Mouse (Mus musculus): ENCODE measurements around the gene Stk24. TPM values are rescaled to one million over a fixed set of nuclear protein-coding genes. Genes with fewer than 3 reads are reported as not detected.

Gene Stk24
- polyA plus RNA-seq, 1 experiment from 2014 or later: 30.6 TPM

DNA sequence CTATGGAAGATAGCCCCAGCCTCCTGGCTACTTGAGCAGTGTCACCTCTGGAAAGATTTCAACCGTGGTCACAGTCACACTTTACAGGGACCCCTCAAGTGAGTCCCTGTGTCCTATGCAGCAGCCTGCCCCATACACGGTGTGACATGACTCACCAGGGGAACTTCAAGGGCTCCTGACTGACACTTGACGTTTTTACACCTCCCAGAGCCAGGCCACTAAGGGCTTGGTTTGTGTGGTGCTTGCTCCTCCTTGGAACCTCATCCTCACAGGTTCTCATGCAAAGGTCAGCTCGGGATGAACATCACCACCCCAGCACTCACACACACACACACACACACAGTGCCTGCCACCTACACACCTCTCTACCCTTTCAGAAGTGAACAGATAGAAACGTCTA, 34.9 kb downstream of the Stk24 start:
- DNase-seq (ENCODE audit: low spot score): peak; percentile 55
- H3K4me2 ChIP-seq (replicated peaks; ENCODE audit: low read depth, low read length): no peak overlapping the region
- ATAC-seq: peak; percentile 53
- no peak overlapping the region for H3K9ac ChIP-seq (replicated peaks; ENCODE audit: low read depth)
- no peaks in the 10 kb centered on the region for H3K36me3 ChIP-seq (ENCODE audit: insufficient read depth, low read length)
- H3K4me3 ChIP-seq (ENCODE audit: low read depth, low read length): no peak overlapping the region
- peaks cover 32% of the 10 kb centered on the region; the same call in 1 of the 2 replicates for H3K4me1 ChIP-seq (ENCODE audit: insufficient read depth, low read depth, low read length)
- H3K27ac ChIP-seq (ENCODE audit: low read length): no peak overlapping the region
- TF ChIP-seq EP300 (IDR thresholded peaks at IDR 0.05) (no peak), CTCF (IDR thresholded peaks at IDR 0.05) (no peak)
- no peaks in the 10 kb centered on the region for H3K9me3 ChIP-seq (ENCODE audit: low read length)
- 40% methylated on average over 5 of the region's 5 CpGs for WGBS
- no peaks in the 10 kb centered on the region for H3K27me3 ChIP-seq (replicated peaks; ENCODE audit: insufficient read depth, low read length)

DNA sequence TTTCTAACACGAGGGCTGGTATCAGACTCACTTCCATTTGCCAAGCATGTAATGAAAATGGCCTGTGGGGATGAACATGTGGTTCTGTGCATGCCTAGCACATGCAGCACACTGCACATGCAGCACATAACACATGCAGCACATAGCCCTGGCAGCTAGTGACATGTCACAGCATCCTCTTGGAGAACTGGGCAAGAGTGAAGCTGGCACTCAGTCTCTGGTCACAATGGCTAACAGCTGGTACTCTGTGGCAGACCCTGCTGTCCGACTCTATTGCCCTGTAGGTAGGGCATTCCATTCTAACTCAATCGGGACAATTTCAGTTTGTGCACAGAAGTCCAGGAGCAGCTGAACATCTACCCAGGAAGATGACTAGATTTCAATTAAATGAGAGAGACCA, 36.9 kb downstream of the Stk24 start:
- no peak overlapping the region for H3K27ac ChIP-seq (ENCODE audit: low read length)
- H3K9ac ChIP-seq (replicated peaks; ENCODE audit: low read depth): no peak overlapping the region
- no peaks in the 10 kb centered on the region for H3K27me3 ChIP-seq (replicated peaks; ENCODE audit: insufficient read depth, low read length)
- 77% methylated on average over 3 of the region's 3 CpGs for whole genome bisulfite sequencing
- H3K4me1 ChIP-seq (ENCODE audit: insufficient read depth, low read depth, low read length): peaks cover 19% of the 10 kb centered on the region; the same call in 1 of the 2 replicates
- no peak overlapping the region for H3K4me3 ChIP-seq (ENCODE audit: low read depth, low read length)
- H3K9me3 ChIP-seq (ENCODE audit: low read length): no peaks in the 10 kb centered on the region
- H3K4me2 ChIP-seq (replicated peaks; ENCODE audit: low read depth, low read length): no peak overlapping the region
- DNase-seq (ENCODE audit: low spot score): no peak
- no peaks in the 10 kb centered on the region for H3K36me3 ChIP-seq (ENCODE audit: insufficient read depth, low read length)
- TF ChIP-seq EP300 (IDR thresholded peaks at IDR 0.05) (no peak), CTCF (IDR thresholded peaks at IDR 0.05) (no peak)
- no peak for ATAC-seq

DNA sequence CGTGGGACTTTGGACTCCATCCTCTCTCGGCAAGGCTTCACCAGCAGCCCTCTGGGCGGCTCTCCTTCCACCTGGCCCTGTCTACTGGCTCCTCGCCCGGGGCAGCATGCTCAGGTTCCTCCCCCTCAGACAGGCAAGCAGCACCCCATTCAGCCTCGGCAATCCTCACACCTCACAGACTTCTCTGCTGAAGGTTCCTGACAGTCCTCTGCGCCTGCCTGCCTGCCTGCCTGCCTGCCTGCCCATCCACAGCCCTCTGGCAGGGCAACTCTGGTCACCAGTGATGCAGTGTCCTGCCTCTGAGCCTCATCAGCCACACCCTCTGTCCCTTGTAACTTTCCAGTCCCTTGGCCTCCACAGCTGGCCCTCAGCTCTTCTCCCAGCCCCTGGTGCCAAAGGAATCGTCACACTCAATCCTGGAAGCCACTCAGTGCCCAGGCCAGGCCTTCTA, 39.8 kb downstream of the Stk24 start:
- TF ChIP-seq CTCF (IDR thresholded peaks at IDR 0.05) (no peak), EP300 (IDR thresholded peaks at IDR 0.05) (no peak)
- peak overlapping the region; percentile 2; the same call in 1 of the 2 replicates for H3K27ac ChIP-seq (ENCODE audit: low read length)
- peak; percentile 59 for ATAC-seq
- no peak overlapping the region for H3K4me3 ChIP-seq (ENCODE audit: low read depth, low read length)
- H3K27me3 ChIP-seq (replicated peaks; ENCODE audit: insufficient read depth, low read length): no peaks in the 10 kb centered on the region
- H3K4me2 ChIP-seq (replicated peaks; ENCODE audit: low read depth, low read length): no peak overlapping the region
- no peaks in the 10 kb centered on the region for H3K36me3 ChIP-seq (ENCODE audit: insufficient read depth, low read length)
- H3K4me1 ChIP-seq (ENCODE audit: insufficient read depth, low read depth, low read length): peaks cover 8% of the 10 kb centered on the region; the same call in 1 of the 2 replicates
- no peaks in the 10 kb centered on the region for H3K9me3 ChIP-seq (ENCODE audit: low read length)
- H3K9ac ChIP-seq (replicated peaks; ENCODE audit: low read depth): no peak overlapping the region
- DNase-seq (ENCODE audit: low spot score): peak; percentile 47
- WGBS: 57% methylated on average over 8 of the region's 8 CpGs

DNA sequence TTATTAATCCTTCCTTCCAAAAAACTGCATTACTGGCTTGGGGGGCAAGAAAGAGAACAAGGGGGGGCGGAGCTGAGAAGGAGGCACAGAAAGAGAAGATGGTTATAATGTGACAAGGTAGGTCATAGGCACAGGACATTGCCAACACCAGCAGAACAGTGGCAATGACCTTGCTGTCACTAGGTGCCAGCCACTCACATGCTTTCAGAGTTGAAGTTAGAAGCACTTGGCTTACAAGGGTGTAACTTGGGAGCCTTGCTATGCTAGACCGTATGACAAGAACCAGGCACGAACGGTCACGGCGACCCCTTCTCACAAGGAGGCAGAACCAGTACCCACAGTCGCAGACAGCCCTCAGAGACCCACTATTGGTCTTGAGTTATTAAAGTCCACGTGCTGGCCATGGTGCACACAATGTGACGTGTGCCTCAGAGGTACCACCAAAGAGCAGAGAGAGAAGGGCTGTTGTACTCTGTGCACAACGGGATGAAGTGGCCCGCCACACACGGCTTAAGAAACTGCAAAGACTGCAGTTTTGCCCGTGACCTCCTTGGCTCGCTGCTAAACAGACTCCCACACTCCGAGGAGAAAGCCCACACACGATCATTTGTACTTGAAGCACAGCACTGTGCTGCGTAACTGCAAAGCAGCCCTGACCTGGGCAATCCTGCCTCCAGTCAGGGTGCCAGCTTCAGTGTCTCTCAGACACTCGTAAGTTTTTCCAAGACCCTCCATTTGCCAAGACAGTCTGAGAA, 40.8 kb downstream of the Stk24 start:
- Histone ChIP-seq H3K36me3 (ENCODE audit: insufficient read depth, low read length) (no peaks in the 10 kb centered on the region), H3K27ac (ENCODE audit: low read length) (no peak overlapping the region), H3K9ac (replicated peaks; ENCODE audit: low read depth) (no peak overlapping the region), H3K4me2 (replicated peaks; ENCODE audit: low read depth, low read length) (no peak overlapping the region), H3K4me1 (ENCODE audit: insufficient read depth, low read depth, low read length) (peaks cover 5% of the 10 kb centered on the region; the same call in 1 of the 2 replicates), H3K27me3 (replicated peaks; ENCODE audit: insufficient read depth, low read length) (no peaks in the 10 kb centered on the region), H3K4me3 (ENCODE audit: low read depth, low read length) (no peak overlapping the region), H3K9me3 (ENCODE audit: low read length) (no peaks in the 10 kb centered on the region)
- peak; percentile 63 for DNase-seq (ENCODE audit: low spot score)
- ATAC-seq: peak; percentile 66
- WGBS: 60% methylated on average over 18 of the region's 18 CpGs
- TF ChIP-seq EP300 (IDR thresholded peaks at IDR 0.05) (no peak), CTCF (IDR thresholded peaks at IDR 0.05) (no peak)

DNA sequence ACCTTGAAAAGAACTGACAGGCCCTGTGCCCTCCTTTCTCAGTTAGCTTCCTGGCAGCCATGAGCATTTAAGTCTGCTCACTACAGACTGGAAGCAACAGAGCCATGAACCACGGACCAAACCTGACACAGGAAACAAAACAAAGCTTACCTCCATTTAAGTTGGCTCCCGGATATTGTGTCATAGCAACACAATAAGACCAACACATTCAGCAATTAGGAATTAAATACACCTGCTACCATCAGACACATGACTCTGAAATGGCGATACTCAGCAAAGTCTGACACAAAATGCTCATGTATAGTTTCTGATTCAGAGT, 49.8 kb downstream of the Stk24 start:
- DNase-seq (ENCODE audit: low spot score) (no peak), ATAC-seq (no peak)
- Histone ChIP-seq H3K9me3 (ENCODE audit: low read length) (no peaks in the 10 kb centered on the region), H3K27me3 (replicated peaks; ENCODE audit: insufficient read depth, low read length) (no peaks in the 10 kb centered on the region), H3K4me1 (ENCODE audit: insufficient read depth, low read depth, low read length) (no peaks in the 10 kb centered on the region), H3K36me3 (ENCODE audit: insufficient read depth, low read length) (no peaks in the 10 kb centered on the region), H3K4me2 (replicated peaks; ENCODE audit: low read depth, low read length) (no peak overlapping the region), H3K4me3 (ENCODE audit: low read depth, low read length) (no peak overlapping the region), H3K9ac (replicated peaks; ENCODE audit: low read depth) (no peak overlapping the region), H3K27ac (ENCODE audit: low read length) (no peak overlapping the region)
- 63% methylated on average over 3 of the region's 3 CpGs for WGBS
- TF ChIP-seq EP300 (IDR thresholded peaks at IDR 0.05): no peak
- TF ChIP-seq CTCF (IDR thresholded peaks at IDR 0.05): no peak

DNA sequence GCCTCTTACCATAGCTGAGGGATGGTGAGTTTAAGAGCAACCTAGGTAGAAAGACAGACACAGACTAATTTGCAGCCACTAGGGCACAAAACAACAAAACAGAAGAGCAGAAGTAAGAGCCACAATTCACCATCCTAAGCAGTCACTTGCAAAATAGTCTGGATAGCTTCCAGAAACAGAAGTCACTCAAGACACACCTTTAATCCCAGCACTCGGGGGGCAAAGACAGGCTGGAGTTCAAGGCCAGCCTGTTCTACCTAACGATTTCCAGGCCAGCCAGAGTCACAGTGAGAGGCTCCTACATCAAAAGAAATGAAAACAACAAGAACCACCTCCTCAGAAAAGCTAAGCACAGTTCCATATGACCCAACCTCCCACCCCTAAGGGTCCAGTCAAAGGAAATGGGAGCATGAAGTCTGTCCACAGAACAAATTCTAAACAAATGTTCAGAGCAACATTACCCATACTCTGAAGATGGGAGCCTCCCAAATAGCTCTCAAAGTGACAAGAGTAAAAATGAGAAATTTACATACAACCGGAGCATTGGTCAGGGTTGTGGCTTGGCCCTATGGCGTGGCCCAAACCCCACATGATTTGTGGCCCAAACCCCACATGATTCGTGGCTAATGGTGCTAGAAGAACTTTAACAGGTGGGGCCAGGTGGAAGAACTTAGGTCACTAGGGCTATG, 50.3 kb downstream of the Stk24 start:
- Histone ChIP-seq H3K4me2 (replicated peaks; ENCODE audit: low read depth, low read length) (no peak overlapping the region), H3K4me1 (ENCODE audit: insufficient read depth, low read depth, low read length) (no peaks in the 10 kb centered on the region), H3K27me3 (replicated peaks; ENCODE audit: insufficient read depth, low read length) (no peaks in the 10 kb centered on the region), H3K9ac (replicated peaks; ENCODE audit: low read depth) (no peak overlapping the region), H3K36me3 (ENCODE audit: insufficient read depth, low read length) (no peaks in the 10 kb centered on the region), H3K27ac (ENCODE audit: low read length) (no peak overlapping the region), H3K4me3 (ENCODE audit: low read depth, low read length) (no peak overlapping the region), H3K9me3 (ENCODE audit: low read length) (no peaks in the 10 kb centered on the region)
- TF ChIP-seq CTCF (IDR thresholded peaks at IDR 0.05) (no peak), EP300 (IDR thresholded peaks at IDR 0.05) (no peak)
- DNase-seq (ENCODE audit: low spot score): no peak
- WGBS: 66% methylated on average over 5 of the region's 5 CpGs
- no peak for ATAC-seq
